Comparison of ENCODE assay signal across 17 mouse cellular contexts in the genomic region with DNA sequence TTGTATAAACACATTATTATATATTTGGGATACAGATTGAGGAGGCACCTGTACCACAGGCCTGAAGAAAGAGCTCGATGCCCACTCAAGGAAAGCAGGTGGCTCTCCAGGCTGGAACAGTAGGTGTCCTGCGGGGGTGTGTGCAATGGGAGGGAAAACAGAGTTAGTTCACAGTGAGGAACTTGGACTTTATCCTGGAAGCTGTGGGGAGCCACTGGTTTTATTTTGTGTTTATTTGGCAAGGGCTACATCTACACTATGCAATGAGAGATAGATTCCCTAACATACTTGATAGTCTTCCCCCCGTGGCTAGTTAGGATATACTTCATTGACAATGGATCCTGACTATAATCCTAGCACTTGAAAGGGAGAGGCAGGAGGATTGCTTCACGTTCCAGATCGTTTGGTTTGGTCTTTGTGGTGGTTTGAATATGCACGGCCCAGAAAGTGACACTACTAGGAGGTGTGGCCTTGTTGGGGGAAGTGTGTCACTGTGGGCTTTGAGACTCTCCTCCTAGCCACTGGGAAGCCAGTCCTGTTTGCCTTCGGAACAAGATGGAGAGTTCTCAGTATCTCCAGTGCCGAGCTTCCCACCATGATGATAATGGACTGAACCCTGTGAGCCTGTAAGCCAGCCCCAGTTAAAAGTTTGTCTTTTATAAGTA. TPM values are rescaled to one million over a fixed set of nuclear protein-coding genes. Genes with fewer than 3 reads are reported as not detected.
DNase-seq lines count a peak whose midpoint lies in the region; ATAC-seq and TF ChIP-seq lines count a peak whose summit lies in the region.
"Had no signal": no experiment of that assay in that cellular context is flagged by ENCODE, and none has a peak within 500 bp of the region (broad histone marks: within the 10 kb centered on the region; RNA-seq: fewer than 3 reads in every experiment).

No protein-coding gene starts in this region.

- peak overlapping the region; percentile 31 for H3K27ac ChIP-seq in liver, postnatal 0 days (ENCODE audit: low read depth)
- H3K27ac ChIP-seq: heart, embryonic 10.5 days; hindbrain, embryonic 14.5 days; neural tube, embryonic 12.5 days had no signal

- peaks cover 8% of the 10 kb centered on the region for H3K4me1 ChIP-seq in liver, postnatal 0 days (ENCODE audit: insufficient read depth)
- H3K4me1 ChIP-seq: neural tube, embryonic 12.5 days had no signal

- no peak for TF ChIP-seq EP300 in liver, postnatal 0 days (IDR thresholded peaks at IDR 0.05; ENCODE audit: low read depth)

- no peak overlapping the region for H3K4me3 ChIP-seq in liver, postnatal 0 days (ENCODE audit: low read depth, low read length)
- H3K4me3 ChIP-seq: erythroblast, embryonic 14.5 days; heart, embryonic 10.5 days; neural tube, embryonic 12.5 days had no signal

- no peak overlapping the region for H3K9ac ChIP-seq in liver, postnatal 0 days (replicated peaks)
- H3K9ac ChIP-seq: hindbrain, embryonic 14.5 days; neural tube, embryonic 12.5 days had no signal

- 34% methylated on average over 8 of the region's 8 CpGs for WGBS in liver, postnatal 0 days (ENCODE audit: insufficient replicate concordance)

- no peaks in the 10 kb centered on the region for H3K9me3 ChIP-seq in liver, postnatal 0 days (ENCODE audit: low read length)
- H3K9me3 ChIP-seq: heart, embryonic 10.5 days; neural tube, embryonic 12.5 days had no signal

- no peaks in the 10 kb centered on the region for H3K27me3 ChIP-seq in liver, postnatal 0 days (ENCODE audit: insufficient read depth, low read length)
- H3K27me3 ChIP-seq: neural tube, embryonic 12.5 days had no signal

- H3K36me3 ChIP-seq in liver, postnatal 0 days (replicated peaks; ENCODE audit: insufficient read depth, low read length): no peaks in the 10 kb centered on the region
- H3K36me3 ChIP-seq: heart, embryonic 10.5 days; neural tube, embryonic 12.5 days had no signal

- no peak for TF ChIP-seq CTCF in liver, postnatal 0 days (IDR thresholded peaks at IDR 0.05; ENCODE audit: low read depth)

- ATAC-seq in granulocyte monocyte progenitor cell, adult 5-6 weeks (replicated peaks; ENCODE audit: poor library complexity, severe bottlenecking): peak; percentile 90
- peak; percentile 86 for ATAC-seq in liver, postnatal 0 days

- peak; percentile 53 to 58 for DNase-seq in kidney, adult 8-10 months
- no peak for DNase-seq in kidney, postnatal 4 days
- peak; percentile 84 for DNase-seq in cerebellum, adult 11 months
- no peak for DNase-seq in liver, postnatal 0 days
- DNase-seq in left cerebral cortex, adult 8-10 months (ENCODE audit: low spot score in 2 of 2): no peak
- DNase-seq in adrenal gland, postnatal 4 days (ENCODE audit: low spot score in 2 of 2): no peak
- DNase-seq in heart, postnatal 4 days: no peak
- DNase-seq: adrenal gland, adult 8-10 months; lung, postnatal 14 days; midbrain, embryonic 14.5 days; retina, postnatal 1 day; thymus, adult 2 months had no signal

- peak overlapping the region; percentile 27; the same call in 1 of the 2 replicates for H3K4me2 ChIP-seq in liver, postnatal 0 days (ENCODE audit: low read depth, low read length)
- H3K4me2 ChIP-seq: hindbrain, embryonic 14.5 days; neural tube, embryonic 12.5 days had no signal

RNA-seq across cellular contexts. Expression of a gene that starts 7.4 kb away (rescaled TPM):
- not detected in 2 replicates for total RNA-seq in granulocyte monocyte progenitor cell, adult 5-6 weeks (2014; fragmentation: Nextera tagmentation)
- total RNA-seq in granulocyte monocyte progenitor cell, adult 5-6 weeks (2017): 0.98 TPM in 1 of 2 replicates, not detected in the other
- polyA plus RNA-seq in liver, postnatal 0 days (2015; fragmentation: Nextera tagmentation; extraction: Ambion mirVana): 0.16 TPM in 1 of 2 replicates, not detected in the other
- total RNA-seq in left cerebral cortex, adult 8-10 months (2022): 1 to 10 TPM; 2.3 to 3.4 (median 2.7) TPM
- not detected for total RNA-seq in adrenal gland, postnatal 4 days (2021)
- total RNA-seq in heart, postnatal 4 days (2021): under 1 TPM in 1 of 2 experiments, not detected in 1; 0.52 TPM
- polyA plus RNA-seq: erythroblast, embryonic 14.5 days had no signal

RNA-seq across cellular contexts. Expression of a gene that starts 17.4 kb away (rescaled TPM):
- 0.23 TPM in 1 of 2 replicates, not detected in the other for total RNA-seq in granulocyte monocyte progenitor cell, adult 5-6 weeks (2014; fragmentation: Nextera tagmentation)
- not detected in 2 replicates for total RNA-seq in granulocyte monocyte progenitor cell, adult 5-6 weeks (2017)
- 0.20 and 0.27 TPM in 2 replicates for polyA plus RNA-seq in liver, postnatal 0 days (2015; fragmentation: Nextera tagmentation; extraction: Ambion mirVana)
- 1,000 to 10,000 TPM; 1,117 to 1,267 (median 1,165) TPM for total RNA-seq in left cerebral cortex, adult 8-10 months (2022)
- 10 to 100 TPM; 17.9 to 28.3 TPM for total RNA-seq in adrenal gland, postnatal 4 days (2021)
- 10 to 100 TPM; 10.0 to 10.2 TPM for total RNA-seq in heart, postnatal 4 days (2021)
- polyA plus RNA-seq: erythroblast, embryonic 14.5 days had no signal

RNA-seq across cellular contexts. Expression of a gene that starts 21.6 kb away (rescaled TPM):
- total RNA-seq in granulocyte monocyte progenitor cell, adult 5-6 weeks (2014; fragmentation: Nextera tagmentation): 3.1 and 5.2 TPM in 2 replicates
- 4.6 and 10.5 TPM in 2 replicates for total RNA-seq in granulocyte monocyte progenitor cell, adult 5-6 weeks (2017)
- polyA plus RNA-seq in liver, postnatal 0 days (2015; fragmentation: Nextera tagmentation; extraction: Ambion mirVana): 11.4 and 14.3 TPM in 2 replicates
- 1 to 10 TPM; 4.0 to 5.8 (median 5.0) TPM for total RNA-seq in left cerebral cortex, adult 8-10 months (2022)
- total RNA-seq in adrenal gland, postnatal 4 days (2021): 10 to 100 TPM; 18.7 to 19.2 TPM
- 1 to 10 TPM; 3.5 to 4.4 TPM for total RNA-seq in heart, postnatal 4 days (2021)

RNA-seq across cellular contexts. Expression of a gene that starts 27.2 kb away (rescaled TPM):
- 357 and 379 TPM in 2 replicates for total RNA-seq in granulocyte monocyte progenitor cell, adult 5-6 weeks (2014; fragmentation: Nextera tagmentation)
- total RNA-seq in granulocyte monocyte progenitor cell, adult 5-6 weeks (2017): 273 and 305 TPM in 2 replicates
- 332 and 346 TPM in 2 replicates for polyA plus RNA-seq in liver, postnatal 0 days (2015; fragmentation: Nextera tagmentation; extraction: Ambion mirVana)
- 100 to 1,000 TPM; 794 to 847 (median 813) TPM for total RNA-seq in left cerebral cortex, adult 8-10 months (2022)
- total RNA-seq in adrenal gland, postnatal 4 days (2021): 100 to 1,000 TPM; 422 to 439 TPM
- total RNA-seq in heart, postnatal 4 days (2021): 100 to 1,000 TPM; 977 to 982 TPM

RNA-seq across cellular contexts. Expression of a gene that starts 30.6 kb away (rescaled TPM):
- total RNA-seq in granulocyte monocyte progenitor cell, adult 5-6 weeks (2014; fragmentation: Nextera tagmentation): 25.1 and 37.2 TPM in 2 replicates
- 2.6 and 3.0 TPM in 2 replicates for total RNA-seq in granulocyte monocyte progenitor cell, adult 5-6 weeks (2017)
- 1.8 and 1.9 TPM in 2 replicates for polyA plus RNA-seq in liver, postnatal 0 days (2015; fragmentation: Nextera tagmentation; extraction: Ambion mirVana)
- total RNA-seq in left cerebral cortex, adult 8-10 months (2022): 100 to 1,000 TPM; 146 to 166 (median 159) TPM
- total RNA-seq in adrenal gland, postnatal 4 days (2021): 100 to 1,000 TPM in 1 of 2 experiments, 10 to 100 TPM in 1; 99.7 to 111 TPM
- 10 to 100 TPM; 61.0 to 70.5 TPM for total RNA-seq in heart, postnatal 4 days (2021)

Comparison
In these comparisons a context has a peak if more than half of its experiments do, and no peak if none do; other contexts are left out.
1. DNase-seq: peak in kidney, adult 8-10 months (2 of 2) and cerebellum, adult 11 months (single experiment); none in kidney, postnatal 4 days (0 of 2), liver, postnatal 0 days (single experiment), left cerebral cortex, adult 8-10 months (0 of 2), adrenal gland, postnatal 4 days (0 of 2) and heart, postnatal 4 days (single experiment).
2. RNA of a gene that starts 17.4 kb away (total RNA-seq): 1,117 to 1,267 TPM in left cerebral cortex, adult 8-10 months; 17.9 to 28.3 TPM in adrenal gland, postnatal 4 days, 10.0 to 10.2 TPM in heart, postnatal 4 days and 0.23 TPM in granulocyte monocyte progenitor cell, adult 5-6 weeks; every median in the first group is over 10 times any median in the second.